Mouse (Mus musculus) heart, adult 2 months (tissue): ENCODE measurements around the gene Ngb. TPM values are rescaled to one million over a fixed set of nuclear protein-coding genes. Genes with fewer than 3 reads are reported as not detected.

Source experiments
- DNase-seq, 2 experiments: peaks; one replicate each; pipeline ENCODE4 v3.0.0; 2021
- H3K27ac ChIP-seq: fragments of 200-600 bp; 2 replicates; pipeline ENCODE4 v1.8.1; 2022
- H3K27me3 ChIP-seq: fragments of 200-500 bp; 2 replicates; pipeline ENCODE4 v1.6.1; 2012; ENCODE audit warnings: mild to moderate bottlenecking, low read length, inconsistent platforms, mixed read lengths; ENCODE audit not compliant: control insufficient read depth, insufficient read depth
- H3K36me3 ChIP-seq: fragments of 200-500 bp; 2 replicates; pipeline ENCODE4 v1.6.1; 2012; ENCODE audit warnings: low read length, inconsistent platforms; ENCODE audit not compliant: control insufficient read depth, insufficient read depth
- H3K4me1 ChIP-seq: fragments of 200-500 bp; 2 replicates; pipeline ENCODE4 v1.6.1; 2011; ENCODE audit warnings: low read length; ENCODE audit not compliant: control insufficient read depth, insufficient read depth
- H3K4me3 ChIP-seq: fragments of 200-600 bp; 2 replicates; pipeline ENCODE4 v1.8.1; 2022
- H3K79me2 ChIP-seq: fragments of 200-500 bp; replicated peaks from 2 replicates; pipeline ENCODE4 v1.6.1; 2012; ENCODE audit warnings: mild to moderate bottlenecking, inconsistent platforms, low read length, moderate library complexity, mixed read lengths; ENCODE audit not compliant: control insufficient read depth, insufficient read depth
- H3K9ac ChIP-seq: fragments of 200-500 bp; 2 replicates; pipeline ENCODE4 v1.6.1; 2012; ENCODE audit warnings: low read depth, mild to moderate bottlenecking, control low read depth, inconsistent platforms, low read length, mixed read lengths
- CTCF ChIP-seq: fragments of 200-600 bp; IDR thresholded peaks from 2 replicates; pipeline ENCODE4 v1.8.1; 2022; ENCODE audit warnings: antibody characterized with exemption, mild to moderate bottlenecking, moderate library complexity
- EP300 ChIP-seq: fragments of 200-500 bp; IDR thresholded peaks from 2 replicates; pipeline ENCODE4 v1.6.1; 2011; ENCODE audit warnings: low read depth, low read length, control low read depth; ENCODE audit not compliant: insufficient read depth
- POLR2A ChIP-seq: fragments of 200-500 bp; IDR thresholded peaks from 2 replicates; pipeline ENCODE4 v1.6.1; 2011; ENCODE audit warnings: mild to moderate bottlenecking, low read depth, low read length, control low read depth; ENCODE audit not compliant: insufficient read depth
- WGBS: fragments of 180-500 bp; shearing (Covaris S2); methylation state at CpG from one replicate; pipeline ENCODE4 v1.1.7; 2018; 5-methylcytosine and 5-hydroxymethylcytosine counted together
- intact Hi-C: fragments of 180-260 bp; cut with DNase I; formaldehyde crosslinking; loops from one replicate; pipeline ENCODE4 v1.15.1; 2025
- polyA plus RNA-seq: library from polyadenylated mRNA; depleted of rRNA; stranded (reverse); fragments of >200 nt; gene quantifications from 2 replicates; pipeline ENCODE4 v1.2.3, GENCODE M21; 2012; rRNA removed
- total RNA-seq, 2 experiments: library from RNA; stranded (reverse); gene quantifications; 2 replicates each; pipeline ENCODE4 v1.2.3; 2021

Gene Ngb
- total and polyA plus RNA-seq, 3 experiments, result 0.14 TPM; not detected in 2

- Histone ChIP-seq H3K79me2 (no peaks in the 10 kb centered on the region), H3K36me3 (no peaks in the 10 kb centered on the region), H3K4me1 (no peaks in the 10 kb centered on the region), H3K27me3 (no peaks in the 10 kb centered on the region), H3K4me3 (no peak overlapping the region), H3K9ac (no peak overlapping the region), H3K27ac (no peak overlapping the region)
- TF ChIP-seq CTCF (no peak), EP300 (no peak), POLR2A (no peak)
- intact Hi-C loops, result no loop called here
- DNase-seq, result no peak
- 69% methylated on average over 5 of the region's 5 CpGs for WGBS
These were observed 35.9 kb downstream of the Ngb start for GRCm38 (mm10) chr12:87066429-87066828.

- H3K9ac ChIP-seq, result no peak overlapping the region
- H3K36me3 ChIP-seq, result no peaks in the 10 kb centered on the region
- no peaks in the 10 kb centered on the region for H3K27me3 ChIP-seq
- no peak for DNase-seq
- TF ChIP-seq POLR2A, result no peak
- no peak for TF ChIP-seq CTCF
- no peak for TF ChIP-seq EP300
- no peaks in the 10 kb centered on the region for H3K4me1 ChIP-seq
- H3K4me3 ChIP-seq, result no peak overlapping the region
- no peaks in the 10 kb centered on the region for H3K79me2 ChIP-seq
- intact Hi-C loops, result no loop called here
- WGBS, result 82% methylated on average over 11 of the region's 11 CpGs
- no peak overlapping the region for H3K27ac ChIP-seq
These were observed 36.9 kb downstream of the Ngb start for GRCm38 (mm10) chr12:87065446-87065845.

- intact Hi-C loops, result no loop called here
- no peak overlapping the region for H3K27ac ChIP-seq
- no peaks in the 10 kb centered on the region for H3K79me2 ChIP-seq
- 44% methylated on average over 17 of the region's 17 CpGs for WGBS
- H3K36me3 ChIP-seq, result no peaks in the 10 kb centered on the region
- no peak for DNase-seq
- TF ChIP-seq CTCF (no peak), POLR2A (no peak), EP300 (no peak)
- no peaks in the 10 kb centered on the region; the same call in 1 of the 2 replicates for H3K4me1 ChIP-seq
- no peak overlapping the region for H3K9ac ChIP-seq
- no peaks in the 10 kb centered on the region for H3K27me3 ChIP-seq
- no peak overlapping the region for H3K4me3 ChIP-seq
These were observed 45.3 kb downstream of the Ngb start for GRCm38 (mm10) chr12:87057066-87057465.

- no peaks in the 10 kb centered on the region for H3K27me3 ChIP-seq
- no peaks in the 10 kb centered on the region for H3K79me2 ChIP-seq
These were observed 47.5 kb downstream of the Ngb start for GRCm38 (mm10) chr12:87054873-87055272.

GRCm38 (mm10) chr12:87052661-87053321 is 49.5 kb downstream of the Ngb start:
- 20% methylated on average over 16 of the region's 16 CpGs for WGBS
- Histone ChIP-seq H3K4me3 (no peak overlapping the region), H3K27me3 (no peaks in the 10 kb centered on the region), H3K4me1 (no peaks in the 10 kb centered on the region; the same call in 1 of the 2 replicates), H3K79me2 (no peaks in the 10 kb centered on the region), H3K27ac (no peak overlapping the region), H3K9ac (no peak overlapping the region), H3K36me3 (no peaks in the 10 kb centered on the region)
- DNase-seq, result peak; percentile 72 to 89
- TF ChIP-seq EP300 (peak; percentile 70; the same call in 1 of the 2 replicates), CTCF (peak; percentile 75), POLR2A (no peak)
- intact Hi-C loops, result loop anchor here (1.0 to 5.0 kb wide), 4 partner anchors 50 to 284 kb away; no protein-coding TSS in a partner anchor

More at GRCm38 (mm10) chr12:87054873-87055272, 47.5 kb downstream of the Ngb start:
- 57% methylated on average over 7 of the region's 7 CpGs for WGBS
- H3K9ac ChIP-seq, result no peak overlapping the region
- TF ChIP-seq EP300, result no peak
- TF ChIP-seq CTCF, result no peak
- TF ChIP-seq POLR2A, result no peak
- H3K4me1 ChIP-seq, result no peaks in the 10 kb centered on the region; the same call in 1 of the 2 replicates
- H3K27ac ChIP-seq, result no peak overlapping the region
- no peaks in the 10 kb centered on the region for H3K36me3 ChIP-seq
- no peak overlapping the region for H3K4me3 ChIP-seq
- intact Hi-C loops, result loop anchor here (5.0 kb wide), 3 partner anchors 53 to 133 kb away; no protein-coding TSS in a partner anchor
- no peak for DNase-seq

GRCm38 (mm10) chr12:87047536-87047935 is 54.8 kb downstream of the Ngb start:
- no peaks in the 10 kb centered on the region for H3K79me2 ChIP-seq
- TF ChIP-seq CTCF, result no peak
- TF ChIP-seq EP300, result no peak
- no peak for TF ChIP-seq POLR2A
- H3K4me3 ChIP-seq, result no peak overlapping the region
- H3K27me3 ChIP-seq, result no peaks in the 10 kb centered on the region
- no peak overlapping the region for H3K27ac ChIP-seq
- intact Hi-C loops, result loop anchor here (5.0 kb wide), 1 partner anchor 55 kb away; the partner anchor contains the start of gene Zdhhc22
- WGBS, result 42% methylated on average over 3 of the region's 3 CpGs
- no peaks in the 10 kb centered on the region for H3K36me3 ChIP-seq
- DNase-seq, result no peak
- H3K4me1 ChIP-seq, result no peaks in the 10 kb centered on the region
- no peak overlapping the region for H3K9ac ChIP-seq

Other genes starting within 250 kb of the Ngb start
- gene Irf2bpl, start 217.7 kb downstream of the Ngb start, total RNA-seq, result 10 to 100 TPM; 32.6 to 36.9 TPM
- gene Irf2bpl, start 217.7 kb downstream of the Ngb start, polyA plus RNA-seq, result 15.6 and 20.1 TPM in 2 replicates
- 10 to 100 TPM; 43.8 to 45.1 TPM for gene Cipc, start 155.5 kb downstream of the Ngb start, total RNA-seq
- gene Cipc, start 155.5 kb downstream of the Ngb start, polyA plus RNA-seq, result 34.1 and 39.6 TPM in 2 replicates
- not detected for gene Zdhhc22, start 112.1 kb downstream of the Ngb start, total RNA-seq
- gene Zdhhc22, start 112.1 kb downstream of the Ngb start, polyA plus RNA-seq, result not detected in 2 replicates
- gene Tmem63c, start 81.2 kb downstream of the Ngb start, total RNA-seq, result under 1 TPM; 0.08 to 0.09 TPM
- 0.14 and 0.38 TPM in 2 replicates for gene Tmem63c, start 81.2 kb downstream of the Ngb start, polyA plus RNA-seq
- gene Gstz1, start 44.6 kb upstream of the Ngb start, total RNA-seq, result 10 to 100 TPM; 43.1 to 46.0 TPM
- 66.7 and 89.0 TPM in 2 replicates for gene Gstz1, start 44.6 kb upstream of the Ngb start, polyA plus RNA-seq
- gene Pomt2, start 45.4 kb upstream of the Ngb start, total RNA-seq, result 1 to 10 TPM; 9.4 to 9.7 TPM
- gene Pomt2, start 45.4 kb upstream of the Ngb start, polyA plus RNA-seq, result 9.8 and 18.9 TPM in 2 replicates
- gene Samd15, start 97.2 kb upstream of the Ngb start, total RNA-seq, result not detected
- 0.39 TPM in 1 of 2 replicates, not detected in the other for gene Samd15, start 97.2 kb upstream of the Ngb start, polyA plus RNA-seq
- 1 to 10 TPM; 5.3 to 6.4 TPM for gene Tmed8, start 97.9 kb upstream of the Ngb start, total RNA-seq
- gene Tmed8, start 97.9 kb upstream of the Ngb start, polyA plus RNA-seq, result 3.1 and 5.6 TPM in 2 replicates
- under 1 TPM; 0.39 to 0.61 TPM for gene Noxred1, start 136.2 kb upstream of the Ngb start, total RNA-seq
- gene Noxred1, start 136.2 kb upstream of the Ngb start, polyA plus RNA-seq, result 0.47 and 0.67 TPM in 2 replicates
- gene Vipas39, start 163.7 kb upstream of the Ngb start, total RNA-seq, result 10 to 100 TPM; 23.2 to 25.5 TPM
- 23.3 and 39.7 TPM in 2 replicates for gene Vipas39, start 163.7 kb upstream of the Ngb start, polyA plus RNA-seq
- gene Ahsa1, start 163.9 kb upstream of the Ngb start, total RNA-seq, result 100 to 1,000 TPM; 138 to 153 TPM
- gene Ahsa1, start 163.9 kb upstream of the Ngb start, polyA plus RNA-seq, result 74.5 and 85.8 TPM in 2 replicates
- not detected for gene Ism2, start 197.2 kb upstream of the Ngb start, total RNA-seq
- gene Ism2, start 197.2 kb upstream of the Ngb start, polyA plus RNA-seq, result 0.09 and 0.18 TPM in 2 replicates